Mouse (Mus musculus) small intestine, adult 2 months (tissue): Measurements from ENCODE around the gene Casq2.

ENCODE experiments used
- CTCF ChIP-seq: fragments of 200-500 bp; IDR thresholded peaks from 2 replicates; pipeline ENCODE4 v1.5.1; 2012; ENCODE audit warnings: low read depth, mild to moderate bottlenecking, control low read depth, inconsistent platforms, low read length, moderate library complexity, mixed read lengths; ENCODE audit not compliant: insufficient replicate concordance, insufficient read length; ENCODE audit errors: extremely low read depth
- POLR2A ChIP-seq: fragments of 200-500 bp; IDR thresholded peaks from 2 replicates; pipeline ENCODE4 v1.6.1; 2012; ENCODE audit warnings: low read depth, mild to moderate bottlenecking, control low read depth, inconsistent platforms, low read length, moderate library complexity

DNA sequence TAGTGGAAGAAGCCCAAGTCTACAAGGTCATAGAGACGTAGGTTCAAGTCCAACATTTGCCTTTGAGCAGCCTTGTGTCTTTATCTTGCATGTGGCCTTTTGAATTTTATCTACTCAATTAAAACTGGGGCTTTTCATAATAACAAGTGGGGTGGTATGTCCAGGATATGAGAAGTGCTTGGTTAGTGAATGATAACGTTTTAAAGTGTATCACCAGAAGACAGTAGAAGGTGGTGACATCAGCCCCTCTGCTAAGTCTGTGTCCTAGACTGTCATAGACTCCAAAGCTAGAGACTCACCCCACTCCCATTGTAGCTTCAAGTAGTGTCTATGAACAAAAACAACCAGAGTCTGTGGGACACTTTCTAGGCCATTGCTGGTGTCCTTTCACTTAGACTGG, 42.0 kb downstream of the Casq2 start:
- TF ChIP-seq CTCF (no peak), POLR2A (no peak)
